Mouse (Mus musculus) bone marrow, adult 2 months (tissue): ENCODE measurements around the gene Evpl.

Experiments
- CTCF ChIP-seq: fragments of 200-500 bp; IDR thresholded peaks from 2 replicates; pipeline ENCODE4 v1.5.1; 2011; ENCODE audit warnings: low read length, control low read depth; ENCODE audit not compliant: control insufficient read depth, insufficient read depth
- POLR2A ChIP-seq: fragments of 200-500 bp; IDR thresholded peaks from 2 replicates; pipeline ENCODE4 v1.6.1; 2011; ENCODE audit warnings: low read depth, mild to moderate bottlenecking, control low read depth, low read length, borderline replicate concordance; ENCODE audit not compliant: control insufficient read depth

DNA sequence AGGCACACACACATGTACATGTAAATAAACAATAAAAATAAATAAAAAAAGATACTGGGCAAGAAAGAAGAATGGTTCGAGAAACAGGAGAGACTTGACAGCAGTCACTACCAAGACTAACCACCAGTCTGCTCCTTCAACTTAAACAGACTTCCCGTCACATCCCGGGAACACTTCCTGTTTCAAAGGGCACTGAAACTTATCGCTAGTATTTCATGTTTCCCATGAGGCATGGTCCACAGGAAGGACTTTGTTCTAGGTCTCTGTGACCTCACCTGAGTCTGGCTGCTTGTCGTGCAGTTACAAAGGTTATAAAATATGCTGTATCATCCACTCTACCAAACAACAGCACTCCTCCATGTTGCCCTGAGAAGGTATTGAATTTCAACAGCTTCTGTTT is 42.6 kb downstream of the Evpl start:
- TF ChIP-seq CTCF, result no peak
- TF ChIP-seq POLR2A, result no peak
